Mouse (Mus musculus): ENCODE data around the gene Gm5294.

Gm5294 gene

GRCm38 (mm10) chr5:138848102-138848501 lies 28.2 kb downstream of the Gm5294 start:
- DNase-seq (ENCODE audit: low spot score in 2 of 2) = peak; percentile 69 to 87

DNA sequence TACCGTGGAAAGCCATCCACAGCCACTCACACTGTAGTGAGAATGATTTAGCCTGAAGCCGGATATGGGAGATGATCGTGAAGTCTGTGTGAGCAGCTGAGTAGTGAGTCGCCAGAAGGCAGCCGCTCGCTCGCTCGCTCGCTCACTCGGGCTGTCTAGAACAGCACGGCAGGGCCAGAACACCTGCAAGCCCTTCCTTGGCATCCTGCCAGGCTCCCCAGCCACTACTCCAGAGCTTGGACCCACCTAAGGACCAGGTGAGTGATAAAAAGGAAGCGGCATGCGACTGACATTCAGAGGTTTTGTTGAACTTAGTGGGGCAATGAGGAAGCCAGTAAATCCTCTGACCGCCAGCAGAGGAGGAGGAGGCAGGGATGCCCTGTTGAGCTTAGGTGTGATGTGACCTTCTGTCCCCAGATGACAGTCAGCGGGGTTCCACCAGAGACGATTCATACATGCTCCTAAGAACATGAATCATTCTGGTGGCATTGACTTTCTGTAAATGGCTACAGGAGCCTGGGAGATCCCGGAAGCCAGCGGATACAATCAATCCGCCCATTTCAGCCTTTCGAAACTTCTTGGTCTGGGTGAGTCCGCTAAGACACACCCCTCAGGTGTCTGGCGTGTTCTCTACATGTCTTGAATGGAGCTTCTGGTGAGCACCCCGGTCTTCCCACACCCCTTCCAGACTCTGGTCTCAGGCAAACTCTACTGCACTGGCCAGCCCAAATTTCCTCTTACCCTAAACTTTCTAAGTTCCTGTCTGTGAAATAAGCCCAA lies 30.0 kb downstream of the Gm5294 start:
- DNase-seq (ENCODE audit: low spot score in 2 of 2) = no peak

DNA sequence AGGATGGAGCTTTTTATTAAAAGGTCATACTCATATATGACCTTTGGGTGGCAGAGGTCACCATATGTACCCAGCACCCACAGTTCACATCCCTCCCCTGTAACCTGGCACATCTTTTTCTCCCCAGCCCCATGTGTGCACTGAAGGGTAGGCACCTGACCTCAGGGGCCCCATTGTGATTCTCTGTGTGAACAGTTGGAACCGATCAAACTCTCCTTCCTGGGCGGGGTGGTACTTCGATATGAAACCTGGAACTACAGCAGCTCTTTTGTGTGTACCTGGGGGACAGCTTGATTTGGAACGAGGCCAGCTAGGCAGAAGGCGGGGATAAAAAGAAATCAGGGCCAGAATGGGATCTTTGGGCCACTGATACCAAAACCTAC lies 30.6 kb downstream of the Gm5294 start:
- no peak for DNase-seq (ENCODE audit: low spot score in 2 of 2)

DNA sequence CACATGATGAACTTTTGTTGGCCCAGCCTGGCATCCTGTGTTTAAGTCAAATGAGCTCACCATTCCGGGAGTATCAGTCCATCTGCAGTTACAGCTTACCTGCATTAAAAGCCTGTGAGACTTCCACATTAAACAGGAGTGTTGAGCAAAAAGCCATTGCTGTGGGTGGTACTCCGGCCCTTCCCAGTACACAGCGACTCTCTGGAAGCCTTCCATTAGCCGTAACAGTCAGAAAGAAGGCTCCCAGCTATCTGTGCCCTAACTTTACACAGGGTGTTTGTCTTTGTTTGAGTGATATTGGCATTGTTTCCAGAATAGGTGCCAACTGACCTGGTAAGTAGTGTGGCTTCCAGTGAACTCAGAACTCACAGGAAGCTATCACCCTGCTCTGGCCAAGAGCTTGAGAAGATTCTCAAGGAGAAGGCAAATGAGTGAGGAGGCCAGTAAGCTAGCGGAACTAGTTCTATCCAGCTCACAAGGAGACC lies 31.5 kb downstream of the Gm5294 start:
- DNase-seq (ENCODE audit: low spot score in 2 of 2) = no peak

DNA sequence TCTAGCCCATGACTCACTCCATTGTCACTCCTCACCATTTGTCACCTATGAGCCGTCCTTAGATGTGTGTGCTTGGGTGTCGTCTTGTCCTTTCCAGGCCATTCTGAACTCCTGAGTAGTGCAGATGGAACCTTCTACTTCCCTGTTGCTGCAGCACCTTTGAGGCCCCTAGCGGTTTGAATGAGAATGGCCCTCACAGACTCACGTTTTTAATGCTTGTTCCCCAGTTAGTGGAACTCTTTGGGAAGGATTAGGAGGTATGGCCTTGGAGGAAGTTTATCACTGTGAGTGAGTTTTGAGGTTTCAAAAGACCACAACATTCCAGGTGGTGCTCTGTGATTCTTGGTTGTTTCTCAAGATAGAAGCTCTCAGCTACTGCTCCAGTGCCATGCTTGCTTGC lies 32.3 kb downstream of the Gm5294 start:
- no peak for DNase-seq (ENCODE audit: low spot score in 2 of 2)

DNA sequence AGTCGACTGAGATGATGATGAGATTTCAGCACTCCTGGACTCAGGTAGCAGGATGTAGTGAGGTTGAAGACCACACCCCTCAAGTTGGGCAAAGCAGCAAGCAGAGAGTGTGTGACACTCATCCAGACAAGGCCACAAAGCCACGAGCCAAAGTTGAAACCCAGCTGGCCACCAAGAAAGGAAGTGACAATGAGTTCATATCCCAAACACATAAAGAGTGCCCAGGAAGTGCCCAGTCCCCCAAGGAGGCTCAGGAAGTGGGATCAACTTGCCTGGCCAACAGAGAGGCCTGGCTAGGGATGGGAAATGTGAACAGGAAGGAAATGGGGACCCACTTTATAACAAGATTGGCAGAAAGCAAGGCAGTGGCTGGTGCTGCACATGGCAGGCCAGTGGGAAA lies 33.5 kb downstream of the Gm5294 start:
- no peak for DNase-seq (ENCODE audit: low spot score in 2 of 2)

- peak; percentile 14 to 70 for DNase-seq (ENCODE audit: low spot score in 2 of 2)
Measured at GRCm38 (mm10) chr5:138857010-138857617, 37.2 kb downstream of the Gm5294 start.

DNA sequence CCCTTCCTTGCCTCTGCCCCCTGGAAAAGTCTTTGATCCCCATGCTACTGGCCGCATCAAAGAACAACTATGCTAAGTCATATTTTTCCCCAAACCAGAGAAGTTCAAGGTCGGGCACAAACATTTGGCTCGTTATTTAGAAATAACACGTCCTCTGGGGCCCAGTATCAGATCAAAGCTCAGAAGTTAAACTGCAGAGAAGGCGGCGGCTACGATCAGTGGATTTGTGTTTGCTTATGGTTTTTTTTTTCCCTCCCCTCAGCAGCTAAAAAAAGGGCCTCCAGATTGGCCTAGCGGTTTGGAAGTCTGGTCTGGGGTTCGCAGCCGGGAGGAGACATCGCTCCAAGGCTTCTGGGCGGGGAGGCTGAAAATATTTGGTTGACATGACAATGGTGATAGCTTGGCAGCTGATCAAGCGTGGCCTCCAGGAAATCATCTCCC lies 38.0 kb downstream of the Gm5294 start:
- no peak for DNase-seq (ENCODE audit: low spot score in 2 of 2)

- no peak for DNase-seq (ENCODE audit: low spot score in 2 of 2)
Measured at GRCm38 (mm10) chr5:138863681-138864146, 43.8 kb downstream of the Gm5294 start.

GRCm38 (mm10) chr5:138864166-138864565 lies 44.3 kb downstream of the Gm5294 start:
- DNase-seq (ENCODE audit: low spot score in 2 of 2) = no peak

DNA sequence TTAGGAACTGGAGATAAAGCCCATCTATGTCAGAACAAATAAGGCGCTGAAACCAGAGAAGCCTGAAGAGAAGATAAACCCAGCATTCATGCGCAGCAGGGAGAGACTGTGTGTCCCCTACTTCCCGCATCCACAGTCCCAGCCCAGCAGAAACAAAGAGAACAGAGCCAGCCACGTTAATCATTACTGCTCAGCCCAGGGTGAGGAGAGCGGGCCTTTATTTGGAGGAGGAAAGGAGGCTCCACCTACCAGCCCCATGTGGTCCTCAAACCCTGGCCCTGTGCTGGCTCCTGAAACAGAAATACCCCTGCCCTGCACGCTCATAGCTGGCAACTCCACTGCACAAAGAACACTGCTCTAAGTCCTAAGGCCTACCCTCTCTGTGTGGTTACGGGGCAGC lies 45.0 kb downstream of the Gm5294 start:
- no peak for DNase-seq (ENCODE audit: low spot score in 2 of 2)

DNA sequence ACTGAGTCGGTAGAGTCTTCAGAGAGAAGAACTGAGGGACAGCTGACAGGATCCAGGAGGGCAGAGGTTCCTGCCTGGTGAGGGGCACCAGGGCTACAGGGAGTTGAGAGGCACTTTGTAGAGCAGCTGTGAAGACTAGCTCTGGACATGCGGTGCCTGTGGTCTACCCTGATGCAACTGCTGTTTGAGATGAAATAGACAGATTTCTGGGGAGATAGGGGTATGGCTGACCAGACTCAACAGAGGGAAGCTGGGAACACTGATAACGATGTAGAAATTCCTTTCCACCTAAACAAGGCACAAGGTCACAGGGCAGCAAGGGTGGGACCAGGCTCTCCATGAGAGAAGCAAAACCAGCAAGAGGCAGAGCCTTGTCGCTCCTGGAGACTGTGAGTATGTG lies 45.8 kb downstream of the Gm5294 start:
- no peak for DNase-seq (ENCODE audit: low spot score in 2 of 2)
